Mouse (Mus musculus) lung, postnatal 14 days (tissue): ENCODE measurements at regions not wholly inside any gene's neighbourhood (a gene's known extent, or its start where the extent isn't known, plus 50 kb on each side); places are given as distances from the start of the nearest gene placed in this dataset.

Experiments used
- DNase-seq: peaks from one replicate; pipeline ENCODE4 v3.0.0; 2021

- peak; percentile 19 for DNase-seq
Measured at GRCm38 (mm10) chr11:121768824-121769223, 61.2 kb upstream of the Ptchd3 start.

GRCm38 (mm10) chr11:121770061-121770460, 60.0 kb upstream of the Ptchd3 start:
- no peak for DNase-seq

- no peak for DNase-seq
Measured at GRCm38 (mm10) chr11:121776947-121777346, 53.1 kb upstream of the Ptchd3 start.

GRCm38 (mm10) chr11:121777553-121777952, 52.5 kb upstream of the Ptchd3 start:
- DNase-seq, result no peak
